Mouse (Mus musculus): Measurements from ENCODE around the gene Nr2f1.
"Not testable (repeated sequence)": the region's sequence is repeated elsewhere in the genome, so short reads cannot be mapped to it uniquely, and the experiment has no call there.

The Nr2f1 gene

GRCm38 (mm10) chr13:78199642-78200160 is at the start of gene Nr2f1:
Gene Nr2f1, minus strand, starts transcription at chr13:78199757.
- DNase-seq (ENCODE audit: extremely low spot score) = no peak

- DNase-seq (ENCODE audit: extremely low spot score) = no peak
Observed at GRCm38 (mm10) chr13:78221680-78222079, 22.1 kb upstream of the Nr2f1 start.

GRCm38 (mm10) chr13:78220238-78220637 is 20.7 kb upstream of the Nr2f1 start:
- not testable (repeated sequence) for DNase-seq (ENCODE audit: extremely low spot score)

GRCm38 (mm10) chr13:78215223-78215622 is 15.7 kb upstream of the Nr2f1 start:
- DNase-seq (ENCODE audit: extremely low spot score) = no peak

- DNase-seq (ENCODE audit: extremely low spot score) = no peak
Observed at GRCm38 (mm10) chr13:78213155-78213554, 13.6 kb upstream of the Nr2f1 start.

- peak; percentile 14 for DNase-seq (ENCODE audit: extremely low spot score)
Observed at GRCm38 (mm10) chr13:78212111-78212510, 12.6 kb upstream of the Nr2f1 start.

- peak; percentile 28 for DNase-seq (ENCODE audit: extremely low spot score)
Observed at GRCm38 (mm10) chr13:78211231-78212010, 11.9 kb upstream of the Nr2f1 start.

GRCm38 (mm10) chr13:78210748-78211089 is 11.2 kb upstream of the Nr2f1 start:
- no peak for DNase-seq (ENCODE audit: extremely low spot score)

GRCm38 (mm10) chr13:78210029-78210747 is 10.6 kb upstream of the Nr2f1 start:
- peak; percentile 73 for DNase-seq (ENCODE audit: extremely low spot score)

GRCm38 (mm10) chr13:78209611-78210028 is 10.1 kb upstream of the Nr2f1 start:
- DNase-seq (ENCODE audit: extremely low spot score) = peak; percentile 68

- DNase-seq (ENCODE audit: extremely low spot score) = peak; percentile 23
Observed at GRCm38 (mm10) chr13:78208689-78209410, 9.3 kb upstream of the Nr2f1 start.

GRCm38 (mm10) chr13:78207796-78208645 is 8.5 kb upstream of the Nr2f1 start:
- peak; percentile 65 for DNase-seq (ENCODE audit: extremely low spot score)

- DNase-seq (ENCODE audit: extremely low spot score) = peak; percentile 21
Observed at GRCm38 (mm10) chr13:78206891-78207430, 7.4 kb upstream of the Nr2f1 start.

- peak; percentile 13 for DNase-seq (ENCODE audit: extremely low spot score)
Observed at GRCm38 (mm10) chr13:78205426-78205825, 5.9 kb upstream of the Nr2f1 start.

- DNase-seq (ENCODE audit: extremely low spot score) = peak; percentile 87
Observed at GRCm38 (mm10) chr13:78203348-78204061, 3.9 kb upstream of the Nr2f1 start.

- peak; percentile 58 for DNase-seq (ENCODE audit: extremely low spot score)
Observed at GRCm38 (mm10) chr13:78202574-78203347, 3.2 kb upstream of the Nr2f1 start.

- DNase-seq (ENCODE audit: extremely low spot score) = no peak
Observed at GRCm38 (mm10) chr13:78201871-78202565, 2.5 kb upstream of the Nr2f1 start.

GRCm38 (mm10) chr13:78200991-78201870 is 1.7 kb upstream of the Nr2f1 start:
- DNase-seq (ENCODE audit: extremely low spot score) = peak; percentile 91

Measured in embryo, embryonic 9.5 days (tissue).